Mouse (Mus musculus): ENCODE data around the gene Atp1a3. TPM values are rescaled to one million over a fixed set of nuclear protein-coding genes. Genes with fewer than 3 reads are reported as not detected.

Gene Atp1a3
- polyA plus RNA-seq, 1 experiment from 2014 or later, result 0.68 TPM

DNA sequence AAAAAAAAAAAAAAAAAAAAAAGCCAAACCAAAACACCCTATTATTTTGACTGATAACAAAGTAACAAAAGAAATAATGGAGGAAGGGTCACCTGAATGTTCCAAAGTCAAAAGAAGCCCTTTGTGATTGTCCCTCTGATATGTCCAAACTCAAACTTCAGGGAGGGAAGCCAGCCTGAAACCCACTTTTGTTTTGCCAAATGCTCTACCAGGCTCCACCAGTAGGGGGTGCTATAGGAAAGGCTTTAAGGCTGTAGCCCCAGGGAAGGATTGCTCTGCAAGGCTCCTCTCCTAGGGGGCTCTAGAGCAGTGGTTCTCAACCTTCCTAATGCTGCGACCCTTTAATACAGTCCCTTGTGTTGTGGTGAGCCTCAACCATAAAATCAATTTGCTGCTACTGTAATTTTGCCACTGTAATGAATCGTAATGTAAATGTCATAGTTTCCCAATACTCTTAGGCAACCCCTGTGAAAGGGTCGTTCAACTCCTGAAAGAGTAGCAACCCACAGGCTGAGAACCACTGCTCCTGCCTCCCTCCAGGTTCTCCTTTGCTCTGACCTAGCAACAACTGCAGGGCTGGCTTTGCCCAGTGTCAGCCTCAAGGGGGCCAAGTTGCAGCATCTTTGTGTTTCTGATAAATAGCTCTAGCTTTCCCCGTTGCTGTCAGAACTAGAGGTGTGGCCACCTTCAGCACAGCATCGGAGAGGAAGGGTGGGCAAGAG is 24.4 kb upstream of the Atp1a3 start:
- H3K27me3 ChIP-seq (ENCODE audit: control insufficient read depth, insufficient read depth, low read length), result no peaks in the 10 kb centered on the region
- no peak overlapping the region for H3K4me2 ChIP-seq (replicated peaks; ENCODE audit: low read depth, low read length)
- no peaks in the 10 kb centered on the region for H3K9me3 ChIP-seq (ENCODE audit: control insufficient read depth, low read length)
- ATAC-seq (ENCODE audit: low FRiP score, low TSS enrichment), result peak; percentile 54; the same call in 1 of the 2 replicates
- H3K9ac ChIP-seq (ENCODE audit: low read depth, low read length), result no peak overlapping the region
- H3K4me1 ChIP-seq (ENCODE audit: control insufficient read depth, insufficient read depth, low read length), result no peaks in the 10 kb centered on the region
- no peak overlapping the region for H3K27ac ChIP-seq (ENCODE audit: low read depth, low read length)
- no peak overlapping the region for H3K4me3 ChIP-seq (ENCODE audit: low read length)
- 61% methylated on average over 5 of the region's 5 CpGs for WGBS
- peaks cover 15% of the 10 kb centered on the region; the same call in 1 of the 2 replicates for H3K36me3 ChIP-seq (ENCODE audit: control insufficient read depth, insufficient read depth, low read length)

DNA sequence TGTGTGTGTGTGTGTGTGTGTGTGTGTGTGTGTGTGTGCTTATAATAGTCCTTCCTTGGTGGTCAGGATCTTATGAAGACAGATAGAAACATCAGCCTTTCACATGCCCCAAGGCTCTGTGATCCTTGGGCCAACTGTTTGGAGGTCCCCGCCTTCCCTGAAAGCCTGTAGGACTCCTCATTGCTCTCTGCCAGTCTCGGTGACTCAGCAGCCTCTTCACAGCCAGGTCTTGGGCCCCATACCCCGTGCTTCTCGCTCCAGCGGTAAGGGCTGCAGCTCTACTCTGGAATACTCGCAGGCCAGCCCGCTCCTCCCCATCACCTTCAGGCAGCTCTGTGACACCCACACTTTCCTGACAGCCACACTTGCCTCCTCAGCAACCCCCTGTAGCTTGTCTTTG is 20.7 kb upstream of the Atp1a3 start:
- no peak overlapping the region for H3K9ac ChIP-seq (ENCODE audit: low read depth, low read length)
- no peaks in the 10 kb centered on the region for H3K27me3 ChIP-seq (ENCODE audit: control insufficient read depth, insufficient read depth, low read length)
- no peak overlapping the region for H3K4me2 ChIP-seq (replicated peaks; ENCODE audit: low read depth, low read length)
- no peaks in the 10 kb centered on the region for H3K4me1 ChIP-seq (ENCODE audit: control insufficient read depth, insufficient read depth, low read length)
- H3K4me3 ChIP-seq (ENCODE audit: low read length), result no peak overlapping the region
- peaks cover 27% of the 10 kb centered on the region for H3K36me3 ChIP-seq (ENCODE audit: control insufficient read depth, insufficient read depth, low read length)
- no peak overlapping the region for H3K27ac ChIP-seq (ENCODE audit: low read depth, low read length)
- WGBS, result 59% methylated on average over 7 of the region's 7 CpGs
- H3K9me3 ChIP-seq (ENCODE audit: control insufficient read depth, low read length), result no peaks in the 10 kb centered on the region
- ATAC-seq (ENCODE audit: low FRiP score, low TSS enrichment), result no peak

GRCm38 (mm10) chr7:25025855-25026439 is 20.2 kb upstream of the Atp1a3 start:
- Histone ChIP-seq H3K4me3 (ENCODE audit: low read length) (no peak overlapping the region), H3K27me3 (ENCODE audit: control insufficient read depth, insufficient read depth, low read length) (no peaks in the 10 kb centered on the region), H3K9me3 (ENCODE audit: control insufficient read depth, low read length) (no peaks in the 10 kb centered on the region), H3K9ac (ENCODE audit: low read depth, low read length) (no peak overlapping the region), H3K4me1 (ENCODE audit: control insufficient read depth, insufficient read depth, low read length) (no peaks in the 10 kb centered on the region), H3K36me3 (ENCODE audit: control insufficient read depth, insufficient read depth, low read length) (peaks cover 30% of the 10 kb centered on the region), H3K4me2 (replicated peaks; ENCODE audit: low read depth, low read length) (no peak overlapping the region), H3K27ac (ENCODE audit: low read depth, low read length) (no peak overlapping the region)
- ATAC-seq (ENCODE audit: low FRiP score, low TSS enrichment), result no peak
- 68% methylated on average over 10 of the region's 10 CpGs for WGBS

DNA sequence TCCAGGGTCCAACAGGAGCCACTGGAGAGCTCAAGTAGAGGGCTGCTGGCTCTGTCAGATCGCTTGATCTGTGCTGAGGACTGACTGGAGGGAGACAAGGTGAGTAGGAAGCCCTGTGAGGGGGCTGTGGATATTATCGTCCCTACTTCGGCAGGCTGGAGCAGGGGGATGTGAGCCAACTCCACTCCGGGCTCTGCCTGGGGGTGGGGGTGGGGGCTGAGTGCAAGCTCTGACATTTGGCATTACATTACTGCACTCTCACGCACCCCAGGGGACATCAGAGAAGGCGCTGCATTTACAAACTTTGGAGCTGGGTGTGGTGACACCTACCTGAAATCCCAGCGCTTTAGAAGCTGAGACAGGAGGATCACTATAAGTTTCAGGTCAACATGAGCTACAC is 5.8 kb upstream of the Atp1a3 start:
- WGBS, result 55% methylated on average over 7 of the region's 7 CpGs
- Histone ChIP-seq H3K9me3 (ENCODE audit: control insufficient read depth, low read length) (no peaks in the 10 kb centered on the region), H3K9ac (ENCODE audit: low read depth, low read length) (no peak overlapping the region), H3K27me3 (ENCODE audit: control insufficient read depth, insufficient read depth, low read length) (peaks cover 54% of the 10 kb centered on the region), H3K4me2 (replicated peaks; ENCODE audit: low read depth, low read length) (no peak overlapping the region), H3K27ac (ENCODE audit: low read depth, low read length) (no peak overlapping the region), H3K4me1 (ENCODE audit: control insufficient read depth, insufficient read depth, low read length) (0 out of 2 replicates have a peak, but pooled peaks cover 7% of the 10 kb centered on the region), H3K4me3 (ENCODE audit: low read length) (no peak overlapping the region), H3K36me3 (ENCODE audit: control insufficient read depth, insufficient read depth, low read length) (peaks cover 6% of the 10 kb centered on the region; the same call in 1 of the 2 replicates)
- ATAC-seq (ENCODE audit: low FRiP score, low TSS enrichment), result no peak

DNA sequence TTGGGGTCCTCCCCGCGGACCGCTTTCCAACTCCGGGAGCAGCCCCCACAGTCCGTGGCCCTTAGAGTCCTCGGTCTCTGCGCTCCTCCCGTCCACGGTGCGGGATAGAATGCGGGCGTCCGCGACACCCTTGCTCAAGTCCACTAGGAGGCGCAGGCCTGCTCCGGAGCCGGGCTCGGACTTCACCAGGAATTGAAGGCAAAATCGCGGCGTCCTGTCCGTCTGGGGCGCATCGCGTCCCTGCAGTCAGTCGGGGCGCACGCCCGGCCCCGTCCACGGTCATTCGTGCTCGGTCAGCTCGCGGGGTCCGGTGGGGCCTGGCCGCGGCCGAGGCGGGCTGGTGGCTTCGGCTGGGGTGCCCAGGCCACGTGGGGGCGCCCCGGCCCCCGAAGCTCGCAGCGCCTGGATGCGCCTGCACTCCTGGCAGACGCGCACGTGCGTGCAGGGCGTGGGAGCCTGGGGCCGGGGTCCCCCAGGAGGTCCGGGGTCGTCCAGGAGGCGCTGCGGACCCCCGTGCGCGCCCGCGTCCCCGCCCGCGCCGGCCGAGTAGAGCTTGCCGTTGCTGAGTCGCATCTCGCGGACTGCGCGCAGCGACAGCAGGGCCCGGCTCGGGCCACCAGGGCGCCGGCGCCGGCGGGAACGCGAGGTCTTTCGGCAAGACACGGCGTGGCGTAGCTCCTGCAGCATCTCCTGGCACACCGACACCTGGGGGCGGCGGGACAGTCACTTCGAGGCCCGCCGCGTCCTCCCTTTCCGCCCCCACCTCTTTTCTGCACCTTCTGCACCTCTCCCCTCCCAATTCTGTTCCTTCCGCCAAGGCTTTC is 4.5 kb upstream of the Atp1a3 start:
- Histone ChIP-seq H3K36me3 (ENCODE audit: control insufficient read depth, insufficient read depth, low read length) (peaks cover 6% of the 10 kb centered on the region; the same call in 1 of the 2 replicates), H3K4me2 (replicated peaks; ENCODE audit: low read depth, low read length) (peak overlapping the region; percentile 67), H3K9ac (ENCODE audit: low read depth, low read length) (0 out of 2 replicates have a peak overlapping the region, but pooled peaks have one; percentile 23), H3K4me3 (ENCODE audit: low read length) (peak overlapping the region; percentile 35), H3K9me3 (ENCODE audit: control insufficient read depth, low read length) (no peaks in the 10 kb centered on the region), H3K27me3 (ENCODE audit: control insufficient read depth, insufficient read depth, low read length) (peaks cover 67% of the 10 kb centered on the region), H3K4me1 (ENCODE audit: control insufficient read depth, insufficient read depth, low read length) (0 out of 2 replicates have a peak, but pooled peaks cover 7% of the 10 kb centered on the region), H3K27ac (ENCODE audit: low read depth, low read length) (no peak overlapping the region)
- 2% methylated on average over 89 of the region's 97 CpGs for WGBS
- ATAC-seq (ENCODE audit: low FRiP score, low TSS enrichment), result peak; percentile 47; the same call in 1 of the 2 replicates

DNA sequence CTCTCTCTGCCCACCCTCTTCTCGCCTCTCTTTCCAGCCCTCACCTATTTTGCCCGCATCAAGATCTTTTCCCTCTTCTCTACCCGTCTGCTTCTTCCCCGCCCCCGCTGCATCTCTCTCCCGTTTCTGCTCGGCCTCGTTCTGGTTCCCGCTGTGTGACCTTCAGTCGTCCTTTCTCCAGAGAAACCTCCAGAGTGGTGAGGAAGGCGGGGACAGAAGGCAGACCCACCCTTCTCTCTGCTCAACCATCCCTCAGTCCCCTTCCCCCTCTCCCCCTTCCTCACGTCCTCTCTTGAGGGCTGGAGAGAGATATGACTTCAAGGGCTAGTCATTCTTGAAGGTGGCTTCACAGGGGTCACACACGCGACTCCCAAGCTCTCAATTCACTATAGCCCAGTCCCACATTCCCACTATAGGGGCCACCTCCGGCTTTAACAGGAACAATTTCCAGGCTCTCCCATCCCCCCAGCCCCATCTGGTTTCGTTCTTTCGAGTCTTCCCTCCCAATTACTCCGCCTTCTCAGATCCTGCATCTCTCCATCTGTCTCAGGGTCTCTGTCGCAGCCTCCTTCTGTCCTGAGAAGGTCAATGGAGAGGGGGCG is 3.4 kb upstream of the Atp1a3 start:
- no peak overlapping the region for H3K27ac ChIP-seq (ENCODE audit: low read depth, low read length)
- no peak overlapping the region for H3K9ac ChIP-seq (ENCODE audit: low read depth, low read length)
- peaks cover 75% of the 10 kb centered on the region for H3K27me3 ChIP-seq (ENCODE audit: control insufficient read depth, insufficient read depth, low read length)
- WGBS, result 10% methylated on average over 20 of the region's 20 CpGs
- H3K4me1 ChIP-seq (ENCODE audit: control insufficient read depth, insufficient read depth, low read length), result 0 out of 2 replicates have a peak, but pooled peaks cover 7% of the 10 kb centered on the region
- no peaks in the 10 kb centered on the region for H3K9me3 ChIP-seq (ENCODE audit: control insufficient read depth, low read length)
- peaks cover 6% of the 10 kb centered on the region; the same call in 1 of the 2 replicates for H3K36me3 ChIP-seq (ENCODE audit: control insufficient read depth, insufficient read depth, low read length)
- no peak overlapping the region for H3K4me3 ChIP-seq (ENCODE audit: low read length)
- no peak overlapping the region for H3K4me2 ChIP-seq (replicated peaks; ENCODE audit: low read depth, low read length)
- ATAC-seq (ENCODE audit: low FRiP score, low TSS enrichment), result no peak

DNA sequence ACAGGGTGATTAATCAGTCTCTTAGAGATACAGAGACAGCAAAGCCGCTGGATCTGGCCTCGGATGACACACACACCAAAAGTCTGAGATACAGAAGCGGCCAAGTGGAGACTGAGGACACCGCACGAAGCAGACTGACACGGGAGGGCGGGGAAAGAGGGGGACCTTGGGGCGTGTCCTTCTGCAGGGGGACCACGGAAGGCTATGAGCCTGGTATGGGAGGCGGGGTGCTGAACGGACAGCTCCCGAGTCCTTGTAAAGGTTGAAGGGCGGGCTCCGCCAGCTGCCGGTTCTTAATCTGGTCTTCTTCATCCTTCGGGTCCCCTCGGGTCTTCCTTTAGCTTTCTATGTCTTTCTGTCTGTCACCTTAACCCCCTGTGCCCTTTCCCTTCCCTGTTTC is 2.9 kb upstream of the Atp1a3 start:
- Histone ChIP-seq H3K4me3 (ENCODE audit: low read length) (no peak overlapping the region; the same call in 1 of the 2 replicates), H3K27ac (ENCODE audit: low read depth, low read length) (no peak overlapping the region), H3K9me3 (ENCODE audit: control insufficient read depth, low read length) (no peaks in the 10 kb centered on the region), H3K4me2 (replicated peaks; ENCODE audit: low read depth, low read length) (no peak overlapping the region), H3K27me3 (ENCODE audit: control insufficient read depth, insufficient read depth, low read length) (peaks cover 75% of the 10 kb centered on the region), H3K9ac (ENCODE audit: low read depth, low read length) (no peak overlapping the region), H3K36me3 (ENCODE audit: control insufficient read depth, insufficient read depth, low read length) (peaks cover 4% of the 10 kb centered on the region; the same call in 1 of the 2 replicates), H3K4me1 (ENCODE audit: control insufficient read depth, insufficient read depth, low read length) (0 out of 2 replicates have a peak, but pooled peaks cover 7% of the 10 kb centered on the region)
- under 1% methylated on average over 17 of the region's 17 CpGs for WGBS
- ATAC-seq (ENCODE audit: low FRiP score, low TSS enrichment), result peak; percentile 21; the same call in 1 of the 2 replicates

GRCm38 (mm10) chr7:25007609-25008374 is 2.0 kb upstream of the Atp1a3 start:
- Histone ChIP-seq H3K27ac (ENCODE audit: low read depth, low read length) (no peak overlapping the region), H3K4me1 (ENCODE audit: control insufficient read depth, insufficient read depth, low read length) (0 out of 2 replicates have a peak, but pooled peaks cover 7% of the 10 kb centered on the region), H3K9ac (ENCODE audit: low read depth, low read length) (no peak overlapping the region), H3K9me3 (ENCODE audit: control insufficient read depth, low read length) (no peaks in the 10 kb centered on the region), H3K4me2 (replicated peaks; ENCODE audit: low read depth, low read length) (no peak overlapping the region), H3K27me3 (ENCODE audit: control insufficient read depth, insufficient read depth, low read length) (peaks cover 75% of the 10 kb centered on the region), H3K4me3 (ENCODE audit: low read length) (no peak overlapping the region), H3K36me3 (ENCODE audit: control insufficient read depth, insufficient read depth, low read length) (peaks cover 2% of the 10 kb centered on the region; the same call in 1 of the 2 replicates)
- ATAC-seq (ENCODE audit: low FRiP score, low TSS enrichment), result no peak
- WGBS, result 27% methylated on average over 8 of the region's 8 CpGs
